In the genomic region with DNA sequence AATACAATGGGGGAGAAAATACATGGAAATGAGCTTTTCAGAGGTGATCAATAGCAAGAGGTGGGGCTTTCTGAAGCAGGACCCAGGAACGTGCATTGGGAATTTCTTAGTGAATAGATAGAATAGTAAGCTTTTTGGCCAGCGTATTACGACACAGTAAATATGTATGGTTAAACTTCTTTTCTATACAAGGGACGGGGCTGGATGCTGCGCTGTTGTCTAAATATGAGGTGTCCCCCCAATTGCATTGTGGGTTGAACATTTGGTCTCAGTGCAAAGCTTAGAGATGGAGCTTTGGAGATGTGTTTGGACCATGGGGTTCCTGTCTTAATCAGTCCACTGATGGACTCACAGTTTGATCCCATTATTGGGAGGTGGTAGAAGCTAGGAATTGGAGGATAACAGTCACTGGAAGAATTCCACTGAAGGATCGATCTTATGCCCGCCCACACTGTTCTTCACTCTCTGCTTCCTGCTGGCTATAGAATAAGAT, we compare ENCODE assay signal across 12 mouse cellular contexts.
DNase-seq lines count a peak whose midpoint lies in the region; ATAC-seq and TF ChIP-seq lines count a peak whose summit lies in the region.
"Had no signal": no experiment of that assay in that cellular context is flagged by ENCODE, and none has a peak within 500 bp of the region (broad histone marks: within the 10 kb centered on the region; RNA-seq: fewer than 3 reads in every experiment).

No protein-coding gene starts in this region.

- DNase-seq in layer of hippocampus, adult 2 months (ENCODE audit: low spot score in 2 of 2): no peak
- DNase-seq in layer of hippocampus, postnatal 36 days: no peak
- peak; percentile 20 for DNase-seq in forebrain, embryonic 14.5 days (ENCODE audit: low spot score)
- DNase-seq in kidney, postnatal 25 days: no peak
- DNase-seq in testis, postnatal 14 days (ENCODE audit: low spot score): no peak
- DNase-seq: lung, embryonic 14.5 days had no signal

- WGBS in forebrain, embryonic 14.5 days: 29% methylated on average over 7 of the region's 7 CpGs
- 49% methylated on average over 7 of the region's 7 CpGs for WGBS in hindbrain, embryonic 15.5 days
- WGBS in midbrain, embryonic 16.5 days: 47% methylated on average over 7 of the region's 7 CpGs

- H3K36me3 ChIP-seq in forebrain, embryonic 14.5 days (ENCODE audit: control insufficient read depth, insufficient read depth, low read length): no peaks in the 10 kb centered on the region
- no peaks in the 10 kb centered on the region for H3K36me3 ChIP-seq in hindbrain, embryonic 15.5 days
- H3K36me3 ChIP-seq in midbrain, embryonic 16.5 days (ENCODE audit: control insufficient read depth, insufficient read depth, low read length): no peaks in the 10 kb centered on the region
- H3K36me3 ChIP-seq: heart, embryonic 13.5 days; stomach, embryonic 15.5 days had no signal

- H3K9me3 ChIP-seq in forebrain, embryonic 14.5 days (replicated peaks; ENCODE audit: control insufficient read depth, low read length): no peaks in the 10 kb centered on the region
- H3K9me3 ChIP-seq in hindbrain, embryonic 15.5 days: no peaks in the 10 kb centered on the region
- H3K9me3 ChIP-seq in midbrain, embryonic 16.5 days (replicated peaks; ENCODE audit: control insufficient read depth, low read length, poor library complexity, severe bottlenecking): no peaks in the 10 kb centered on the region
- H3K9me3 ChIP-seq: heart, embryonic 13.5 days; stomach, embryonic 15.5 days had no signal

- H3K4me3 ChIP-seq in layer of hippocampus, adult 2 months: no peak overlapping the region
- H3K4me3 ChIP-seq in forebrain, embryonic 14.5 days (ENCODE audit: low read depth, low read length): no peak overlapping the region
- no peak overlapping the region for H3K4me3 ChIP-seq in hindbrain, embryonic 15.5 days
- H3K4me3 ChIP-seq in midbrain, embryonic 16.5 days (ENCODE audit: low read depth, low read length): no peak overlapping the region
- H3K4me3 ChIP-seq: heart, embryonic 13.5 days; stomach, embryonic 15.5 days had no signal

- ATAC-seq in forebrain, embryonic 14.5 days: peak; percentile 53
- 0 out of 2 replicates have a peak, but pooled peaks have one; percentile 20 for ATAC-seq in hindbrain, embryonic 15.5 days (ENCODE audit: low FRiP score, low read depth)
- peak; percentile 38; the same call in 1 of the 2 replicates for ATAC-seq in midbrain, embryonic 16.5 days
- no peak for ATAC-seq in erythroblast, adult 5-6 weeks (replicated peaks; ENCODE audit: low FRiP score, poor library complexity, severe bottlenecking)

- no peaks in the 10 kb centered on the region for H3K27me3 ChIP-seq in forebrain, embryonic 14.5 days (replicated peaks; ENCODE audit: control insufficient read depth, insufficient read depth, low read length)
- no peaks in the 10 kb centered on the region for H3K27me3 ChIP-seq in hindbrain, embryonic 15.5 days
- H3K27me3 ChIP-seq in midbrain, embryonic 16.5 days (ENCODE audit: control insufficient read depth, insufficient read depth, low read depth, low read length): no peaks in the 10 kb centered on the region
- H3K27me3 ChIP-seq: heart, embryonic 13.5 days; stomach, embryonic 15.5 days had no signal

- peaks cover 15% of the 10 kb centered on the region; the same call in 1 of the 2 replicates for H3K4me1 ChIP-seq in forebrain, embryonic 14.5 days (ENCODE audit: control insufficient read depth, insufficient read depth, low read length)
- H3K4me1 ChIP-seq in hindbrain, embryonic 15.5 days (replicated peaks): 0 out of 2 replicates have a peak, but pooled peaks cover 8% of the 10 kb centered on the region
- no peaks in the 10 kb centered on the region; the same call in 1 of the 2 replicates for H3K4me1 ChIP-seq in midbrain, embryonic 16.5 days (ENCODE audit: control insufficient read depth, insufficient read depth, low read length)
- H3K4me1 ChIP-seq: stomach, embryonic 15.5 days had no signal

- H3K4me2 ChIP-seq in forebrain, embryonic 14.5 days (ENCODE audit: low read length): peak overlapping the region; percentile 2; the same call in 1 of the 2 replicates
- peak overlapping the region; percentile 14; the same call in 1 of the 2 replicates for H3K4me2 ChIP-seq in hindbrain, embryonic 15.5 days
- no peak overlapping the region for H3K4me2 ChIP-seq in midbrain, embryonic 16.5 days (ENCODE audit: low read length)
- H3K4me2 ChIP-seq: heart, embryonic 13.5 days; lung, embryonic 14.5 days; stomach, embryonic 15.5 days had no signal

- H3K27ac ChIP-seq in layer of hippocampus, adult 2 months: peak overlapping the region; percentile 86
- H3K27ac ChIP-seq in forebrain, embryonic 14.5 days (ENCODE audit: low read depth, low read length): peak overlapping the region; percentile 95
- H3K27ac ChIP-seq in hindbrain, embryonic 15.5 days (replicated peaks): peak overlapping the region; percentile 68
- peak overlapping the region; percentile 66 for H3K27ac ChIP-seq in midbrain, embryonic 16.5 days (ENCODE audit: low read length)
- H3K27ac ChIP-seq: heart, embryonic 13.5 days; macrophage; stomach, embryonic 15.5 days had no signal

- no peak overlapping the region for H3K9ac ChIP-seq in forebrain, embryonic 14.5 days (ENCODE audit: low read length)
- no peak overlapping the region for H3K9ac ChIP-seq in hindbrain, embryonic 15.5 days
- H3K9ac ChIP-seq in midbrain, embryonic 16.5 days (ENCODE audit: low read depth, low read length): no peak overlapping the region
- H3K9ac ChIP-seq: heart, embryonic 13.5 days; lung, embryonic 14.5 days; stomach, embryonic 15.5 days had no signal

- TF ChIP-seq CTCF in layer of hippocampus, adult 2 months (conservative IDR thresholded peaks at IDR 0.05): no peak
